Mouse (Mus musculus) brain, adult 2 months (tissue): ENCODE data around the gene Eps15.

Experiments
- DNase-seq: peaks from one replicate; pipeline ENCODE4 v3.0.0; 2011; ENCODE audit warnings: low read depth, low spot score

The Eps15 gene

GRCm38 (mm10) chr4:109268903-109269302, 11.2 kb upstream of the Eps15 start:
- peak; percentile 7 for DNase-seq

- no peak for DNase-seq
These were observed 8.3 kb upstream of the Eps15 start for GRCm38 (mm10) chr4:109271803-109272202.

- peak; percentile 20 for DNase-seq
These were observed 6.4 kb upstream of the Eps15 start for GRCm38 (mm10) chr4:109273586-109274240.

GRCm38 (mm10) chr4:109280459-109281160, 542 bp downstream of the Eps15 start:
- peak; percentile 5 for DNase-seq

- no peak for DNase-seq
These were observed 1.1 kb downstream of the Eps15 start for GRCm38 (mm10) chr4:109281161-109281560.

- no peak for DNase-seq
These were observed 1.9 kb downstream of the Eps15 start for GRCm38 (mm10) chr4:109281946-109282345.

GRCm38 (mm10) chr4:109294629-109295028, 14.6 kb downstream of the Eps15 start:
- no peak for DNase-seq

GRCm38 (mm10) chr4:109296510-109296909, 16.4 kb downstream of the Eps15 start:
- DNase-seq: peak; percentile 61

- no peak for DNase-seq
These were observed 19.1 kb downstream of the Eps15 start for GRCm38 (mm10) chr4:109299136-109299535.

GRCm38 (mm10) chr4:109316941-109317894, 37.1 kb downstream of the Eps15 start:
- DNase-seq: no peak

GRCm38 (mm10) chr4:109336796-109337195, 56.7 kb downstream of the Eps15 start:
- no peak for DNase-seq

- DNase-seq: peak; percentile 64
These were observed 61.2 kb downstream of the Eps15 start for GRCm38 (mm10) chr4:109341222-109341621.

GRCm38 (mm10) chr4:109342783-109343485, 62.9 kb downstream of the Eps15 start:
- peak; percentile 94 for DNase-seq

- peak; percentile 84 for DNase-seq
These were observed 63.8 kb downstream of the Eps15 start for GRCm38 (mm10) chr4:109343909-109344308.

GRCm38 (mm10) chr4:109378107-109378506, 98.0 kb downstream of the Eps15 start:
- no peak for DNase-seq

- peak; percentile 60 for DNase-seq
These were observed 102.4 kb downstream of the Eps15 start for GRCm38 (mm10) chr4:109382457-109382856.

- peak; percentile 68 for DNase-seq
These were observed 105.5 kb downstream of the Eps15 start for GRCm38 (mm10) chr4:109385599-109385998.

GRCm38 (mm10) chr4:109393229-109393779, 113.2 kb downstream of the Eps15 start:
- no peak for DNase-seq

GRCm38 (mm10) chr4:109393902-109394301, 113.8 kb downstream of the Eps15 start:
- no peak for DNase-seq

GRCm38 (mm10) chr4:109394314-109395074, 114.4 kb downstream of the Eps15 start:
- DNase-seq: no peak
